Mouse (Mus musculus) lung, embryonic 16.5 days (tissue): Measurements from ENCODE around the gene Srd5a3. TPM values are rescaled to one million over a fixed set of nuclear protein-coding genes. Genes with fewer than 3 reads are reported as not detected.

Source experiments
- ATAC-seq: fragments of 200-750 bp; cut with Nextera tagmentation; 2 replicates; pipeline ENCODE4 v1.8.0; 2017; ENCODE audit warnings: low read depth, mild to moderate bottlenecking, moderate library complexity
- H3K27ac ChIP-seq: fragments of 300-500 bp; sonication (generic); 2 replicates; pipeline ENCODE4 v1.5.1; 2014; ENCODE audit warnings: mild to moderate bottlenecking, control low read depth, low read length
- H3K27me3 ChIP-seq: fragments of 300-500 bp; sonication (generic); 2 replicates; pipeline ENCODE4 v1.6.1; 2014; ENCODE audit warnings: low read depth, low read length, mixed read lengths; ENCODE audit not compliant: control insufficient read depth, insufficient read depth
- H3K36me3 ChIP-seq: fragments of 300-500 bp; sonication (generic); 2 replicates; pipeline ENCODE4 v1.6.1; 2014; ENCODE audit warnings: low read length; ENCODE audit not compliant: control insufficient read depth, insufficient read depth
- H3K4me1 ChIP-seq: fragments of 300-500 bp; sonication (generic); replicated peaks from 2 replicates; pipeline ENCODE4 v1.6.1; 2014; ENCODE audit warnings: low read length, mixed read lengths; ENCODE audit not compliant: control insufficient read depth, insufficient read depth
- H3K4me2 ChIP-seq: fragments of 300-500 bp; sonication (generic); 2 replicates; pipeline ENCODE4 v1.6.1; 2014; ENCODE audit warnings: low read depth, low read length, control low read depth
- H3K4me3 ChIP-seq: fragments of 300-500 bp; sonication (generic); 2 replicates; pipeline ENCODE4 v1.5.1; 2014; ENCODE audit warnings: mild to moderate bottlenecking, low read length, control low read depth
- H3K9ac ChIP-seq: fragments of 300-500 bp; sonication (generic); 2 replicates; pipeline ENCODE4 v1.6.1; 2014; ENCODE audit warnings: low read length, control low read depth
- H3K9me3 ChIP-seq: fragments of 300-500 bp; sonication (generic); 2 replicates; pipeline ENCODE4 v1.6.1; 2016; ENCODE audit warnings: low read length; ENCODE audit not compliant: control insufficient read depth
- WGBS: fragments of 180-500 bp; shearing (Covaris S2); extraction: QIAGEN DNeasy Blood & Tissue Kit; methylation state at CpG from one replicate; pipeline ENCODE4 v1.1.7; 2014; 5-methylcytosine and 5-hydroxymethylcytosine counted together
- polyA plus RNA-seq: library from polyadenylated mRNA; unstranded; fragments of >200 nt; fragmentation: Nextera tagmentation; extraction: Ambion mirVana; gene quantifications from 2 replicates; pipeline ENCODE4 v1.2.1, GENCODE M21; 2015

The Srd5a3 gene
- polyA plus RNA-seq, 1 experiment from 2014 or later, result 45.8 TPM

DNA sequence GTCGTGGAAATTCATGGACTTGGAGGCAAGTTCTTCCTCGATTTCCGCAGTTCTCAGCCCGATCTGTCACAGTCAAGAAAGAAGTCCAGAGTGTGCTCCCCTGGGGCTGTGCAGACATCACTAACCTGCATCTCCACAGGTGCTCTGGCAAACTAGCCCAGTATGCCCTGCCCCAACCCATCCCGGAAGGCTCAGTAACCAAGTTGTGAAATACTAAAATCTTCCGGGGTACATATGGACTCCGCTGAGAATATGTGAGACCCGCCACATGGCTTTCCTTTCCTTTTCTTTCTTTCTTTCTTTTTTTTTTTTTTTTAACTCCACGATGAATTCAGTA is 627 bp downstream of the Srd5a3 start:
- no peaks in the 10 kb centered on the region for H3K9me3 ChIP-seq

DNA sequence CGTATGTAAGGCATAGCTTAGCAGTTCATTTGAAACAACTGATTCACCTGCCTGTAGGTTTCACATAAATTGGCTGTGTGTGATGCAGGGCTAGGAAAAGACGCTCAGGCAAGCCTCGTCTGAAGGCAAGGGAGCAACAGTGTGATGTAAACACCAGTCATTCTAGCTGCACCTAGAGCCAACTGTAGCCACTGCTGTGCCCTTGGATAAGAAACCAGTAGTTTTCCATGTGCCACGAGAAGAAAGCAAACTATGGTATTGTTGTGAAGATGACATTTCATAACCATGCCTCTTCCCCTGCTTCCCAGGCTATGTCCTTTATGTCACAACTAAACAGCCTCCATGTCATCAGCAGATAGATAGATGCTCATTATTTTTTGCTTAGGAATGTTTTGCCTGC is 3.3 kb downstream of the Srd5a3 start:
- H3K27ac ChIP-seq, result no peak overlapping the region
- no peak overlapping the region for H3K4me3 ChIP-seq
- H3K9ac ChIP-seq, result no peak overlapping the region
- no peak for ATAC-seq
- H3K27me3 ChIP-seq, result no peaks in the 10 kb centered on the region
- H3K9me3 ChIP-seq, result no peaks in the 10 kb centered on the region
- H3K36me3 ChIP-seq, result no peaks in the 10 kb centered on the region
- 76% methylated on average over 4 of the region's 4 CpGs for WGBS
- H3K4me1 ChIP-seq, result peaks cover 13% of the 10 kb centered on the region
- no peak overlapping the region for H3K4me2 ChIP-seq

More for the DNA sequence above, 627 bp downstream of the Srd5a3 start:
- H3K4me1 ChIP-seq, result peaks cover 13% of the 10 kb centered on the region
- peak overlapping the region; percentile 76 for H3K4me3 ChIP-seq
- ATAC-seq, result peak; percentile 43
- H3K27ac ChIP-seq, result peak overlapping the region; percentile 98
- peak overlapping the region; percentile 81 for H3K4me2 ChIP-seq
- no peaks in the 10 kb centered on the region for H3K36me3 ChIP-seq
- H3K9ac ChIP-seq, result peak overlapping the region; percentile 87
- no peaks in the 10 kb centered on the region for H3K27me3 ChIP-seq
- WGBS, result 3% methylated on average over 9 of the region's 9 CpGs

DNA sequence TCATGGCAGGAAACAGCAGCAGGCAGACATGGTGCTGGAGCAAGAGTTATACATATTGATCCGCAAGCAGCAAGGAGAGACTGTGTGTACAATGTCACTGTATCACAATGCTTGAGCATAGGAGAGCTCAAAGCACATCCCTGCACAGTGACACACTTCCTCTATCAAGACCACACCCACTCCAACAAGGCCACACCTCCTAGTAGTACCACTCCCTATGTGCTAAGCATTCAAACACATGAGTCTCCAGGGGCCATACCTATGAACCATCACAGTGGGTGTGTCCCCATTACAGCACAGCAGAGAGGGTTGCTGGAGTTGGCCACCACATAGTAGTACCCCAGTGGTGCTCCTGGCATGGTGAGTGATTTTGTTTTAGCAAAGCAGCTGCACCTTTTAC is 6.3 kb downstream of the Srd5a3 start:
- 96% methylated on average over 1 of the region's 1 CpGs for WGBS
- peaks cover 9% of the 10 kb centered on the region; the same call in 1 of the 2 replicates for H3K36me3 ChIP-seq
- no peaks in the 10 kb centered on the region for H3K9me3 ChIP-seq
- H3K27me3 ChIP-seq, result no peaks in the 10 kb centered on the region
- H3K4me1 ChIP-seq, result peaks cover 2% of the 10 kb centered on the region
- H3K4me2 ChIP-seq, result no peak overlapping the region
- no peak overlapping the region for H3K9ac ChIP-seq
- no peak overlapping the region for H3K4me3 ChIP-seq
- no peak for ATAC-seq
- no peak overlapping the region for H3K27ac ChIP-seq

DNA sequence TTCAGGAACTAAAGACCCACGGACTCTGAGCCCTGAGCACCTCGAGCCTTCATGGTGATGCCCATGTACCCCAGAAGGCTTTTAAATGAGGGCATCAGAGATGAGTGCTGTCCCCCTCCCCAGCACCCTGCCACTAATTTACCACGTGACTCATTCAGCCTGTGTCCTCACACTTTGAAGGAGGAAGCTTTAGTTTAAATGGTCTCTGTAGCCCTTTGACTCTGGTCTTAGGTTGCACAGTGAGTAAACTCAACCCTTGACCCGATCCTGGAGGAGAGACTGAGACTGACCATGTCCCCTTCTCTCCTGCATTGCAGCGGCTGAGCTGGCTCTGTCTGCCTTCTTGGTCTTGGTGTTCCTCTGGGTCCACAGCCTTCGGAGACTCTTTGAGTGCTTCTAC is 9.4 kb downstream of the Srd5a3 start:
- ATAC-seq, result no peak
- 92% methylated on average over 6 of the region's 6 CpGs for WGBS
- Histone ChIP-seq H3K27ac (no peak overlapping the region), H3K9ac (no peak overlapping the region), H3K4me3 (no peak overlapping the region), H3K36me3 (peaks cover 12% of the 10 kb centered on the region), H3K4me1 (no peaks in the 10 kb centered on the region), H3K9me3 (no peaks in the 10 kb centered on the region), H3K4me2 (no peak overlapping the region), H3K27me3 (no peaks in the 10 kb centered on the region)

DNA sequence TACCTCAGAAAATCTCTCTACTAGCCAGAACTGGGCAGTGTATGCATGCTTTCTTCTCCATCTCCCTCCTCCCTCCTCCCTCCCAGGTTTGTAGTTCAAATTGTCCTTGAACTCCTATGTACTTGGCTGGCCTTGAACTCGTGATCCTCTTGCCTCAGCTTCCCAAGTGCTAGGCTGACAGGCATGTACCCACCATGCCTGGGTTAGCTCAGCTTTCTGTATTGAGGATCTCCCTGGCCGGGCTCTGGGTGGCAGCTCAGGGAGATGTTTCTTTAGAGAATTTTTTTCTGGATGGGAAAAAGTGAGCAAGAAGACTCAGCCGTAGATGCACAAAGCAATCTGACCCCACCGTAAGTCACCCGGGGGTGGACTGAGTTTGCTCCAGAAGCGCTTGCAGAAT is 12.9 kb downstream of the Srd5a3 start:
- Histone ChIP-seq H3K27me3 (no peaks in the 10 kb centered on the region), H3K27ac (no peak overlapping the region), H3K4me1 (0 out of 2 replicates have a peak, but pooled peaks cover 4% of the 10 kb centered on the region), H3K4me3 (no peak overlapping the region), H3K36me3 (peaks cover 18% of the 10 kb centered on the region), H3K9me3 (no peaks in the 10 kb centered on the region), H3K9ac (no peak overlapping the region), H3K4me2 (no peak overlapping the region)
- WGBS, result 90% methylated on average over 6 of the region's 6 CpGs
- ATAC-seq, result no peak

DNA sequence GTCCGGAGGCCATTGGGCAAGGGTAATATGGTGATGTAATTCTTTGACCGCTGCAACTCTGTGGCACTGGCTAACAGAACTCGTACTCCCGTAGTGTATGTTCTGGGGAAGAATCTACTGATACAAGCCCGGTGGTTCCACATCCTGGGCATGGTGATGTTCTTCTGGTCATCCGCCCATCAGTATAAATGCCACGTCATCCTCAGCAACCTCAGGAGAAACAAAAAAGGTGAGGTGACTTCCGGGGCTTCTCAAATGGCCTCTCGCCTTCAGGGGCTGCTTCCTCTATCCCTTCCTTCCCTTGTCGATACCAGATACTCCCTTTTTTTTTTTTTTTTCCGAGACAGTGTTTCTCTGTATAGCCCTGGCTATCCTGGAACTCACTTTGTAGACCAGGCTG is 13.4 kb downstream of the Srd5a3 start:
- ATAC-seq, result no peak
- Histone ChIP-seq H3K36me3 (peaks cover 18% of the 10 kb centered on the region), H3K4me3 (no peak overlapping the region), H3K9me3 (no peaks in the 10 kb centered on the region), H3K9ac (no peak overlapping the region), H3K27ac (no peak overlapping the region), H3K4me2 (no peak overlapping the region), H3K27me3 (no peaks in the 10 kb centered on the region), H3K4me1 (peaks cover 4% of the 10 kb centered on the region; the same call in 1 of the 2 replicates)
- 88% methylated on average over 11 of the region's 11 CpGs for WGBS

DNA sequence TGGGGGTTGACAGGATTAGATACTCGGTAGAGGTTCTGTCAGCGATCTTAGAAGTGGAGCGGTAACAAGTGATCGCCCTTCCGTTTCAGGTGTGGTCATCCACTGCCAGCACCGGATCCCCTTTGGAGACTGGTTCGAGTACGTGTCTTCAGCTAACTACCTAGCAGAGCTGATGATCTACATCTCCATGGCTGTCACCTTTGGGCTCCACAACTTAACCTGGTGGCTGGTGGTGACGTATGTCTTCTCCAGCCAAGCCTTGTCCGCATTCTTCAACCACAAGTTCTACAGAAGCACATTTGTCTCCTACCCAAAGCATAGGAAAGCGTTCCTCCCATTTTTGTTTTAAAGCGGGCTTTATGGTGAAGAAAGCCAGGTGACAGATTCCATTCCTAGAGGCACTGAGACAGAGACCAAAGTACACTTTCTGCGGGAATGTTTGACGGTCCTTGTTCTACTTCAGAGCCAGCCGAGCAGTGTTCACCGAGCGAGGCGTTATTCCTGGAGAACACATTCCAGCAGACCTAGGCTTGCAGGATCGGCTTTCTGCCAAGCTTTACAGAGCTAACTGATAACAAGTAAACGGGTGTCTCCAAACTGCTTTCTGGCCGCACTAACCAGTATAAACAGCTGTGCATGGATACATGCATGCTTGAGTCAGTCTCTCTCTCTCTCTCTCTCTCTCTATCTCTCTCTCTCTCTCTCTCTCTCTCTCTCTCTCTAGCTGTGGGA is 14.5 kb downstream of the Srd5a3 start:
- peak; percentile 84 for ATAC-seq
- Histone ChIP-seq H3K4me1 (peaks cover 4% of the 10 kb centered on the region; the same call in 1 of the 2 replicates), H3K27ac (peak overlapping the region; percentile 41; the same call in 1 of the 2 replicates), H3K27me3 (no peaks in the 10 kb centered on the region), H3K36me3 (peaks cover 17% of the 10 kb centered on the region), H3K4me2 (no peak overlapping the region), H3K9ac (no peak overlapping the region), H3K4me3 (no peak overlapping the region), H3K9me3 (no peaks in the 10 kb centered on the region; the same call in 1 of the 2 replicates)
- 61% methylated on average over 21 of the region's 21 CpGs for WGBS

DNA sequence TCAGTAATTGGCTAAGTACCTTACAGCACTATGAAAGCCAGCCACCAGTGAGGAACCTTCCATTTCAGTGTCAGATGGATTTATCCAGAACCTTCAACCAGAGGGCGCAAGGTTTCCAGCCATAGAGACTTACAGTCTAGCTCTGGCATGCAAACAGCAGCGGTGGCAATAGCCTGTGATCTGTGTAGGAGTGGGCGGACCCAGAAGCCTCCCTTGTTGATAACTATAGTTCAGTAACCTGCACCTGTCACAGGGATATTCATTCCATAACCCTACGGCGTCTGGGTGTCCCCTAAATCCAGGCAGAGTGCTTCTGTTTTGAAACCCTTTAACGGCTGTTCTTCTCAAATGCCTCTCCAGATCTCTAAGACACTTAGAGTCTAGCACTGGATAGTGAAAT is 19.5 kb downstream of the Srd5a3 start:
- Histone ChIP-seq H3K9ac (no peak overlapping the region), H3K27me3 (no peaks in the 10 kb centered on the region), H3K4me3 (no peak overlapping the region), H3K9me3 (no peaks in the 10 kb centered on the region; the same call in 1 of the 2 replicates), H3K27ac (no peak overlapping the region), H3K36me3 (peaks cover 6% of the 10 kb centered on the region), H3K4me2 (no peak overlapping the region), H3K4me1 (peaks cover 7% of the 10 kb centered on the region; the same call in 1 of the 2 replicates)
- ATAC-seq, result no peak
- 72% methylated on average over 6 of the region's 6 CpGs for WGBS

DNA sequence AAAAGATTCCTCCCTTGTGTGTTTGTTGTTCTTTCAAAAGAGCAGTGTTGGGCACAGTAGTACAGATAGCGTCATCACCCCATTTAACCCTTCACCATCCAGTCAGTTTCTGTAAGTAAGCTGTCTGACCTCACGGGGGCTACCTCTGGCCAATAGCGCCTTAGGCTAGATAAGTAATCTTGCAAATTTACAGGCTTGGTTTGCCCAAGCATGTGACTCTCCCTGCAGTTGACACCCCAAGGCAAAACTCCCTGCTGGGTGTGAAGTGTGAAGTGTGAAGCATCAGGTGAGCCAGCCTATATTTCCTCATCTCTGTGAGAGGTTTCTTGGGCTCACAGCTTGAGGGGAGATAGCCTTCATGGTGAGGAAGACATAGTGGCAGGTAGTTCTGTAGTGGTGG is 20.0 kb downstream of the Srd5a3 start:
- Histone ChIP-seq H3K36me3 (peaks cover 6% of the 10 kb centered on the region), H3K4me2 (no peak overlapping the region), H3K27me3 (no peaks in the 10 kb centered on the region), H3K9ac (no peak overlapping the region), H3K27ac (no peak overlapping the region), H3K9me3 (no peaks in the 10 kb centered on the region; the same call in 1 of the 2 replicates), H3K4me1 (peaks cover 4% of the 10 kb centered on the region; the same call in 1 of the 2 replicates), H3K4me3 (no peak overlapping the region)
- 44% methylated on average over 3 of the region's 3 CpGs for WGBS
- no peak for ATAC-seq
